Mouse (Mus musculus) brain, embryonic 14.5 days (tissue): ENCODE results near the gene Gramd4.

Experiments used
- CTCF ChIP-seq: fragments of 200-500 bp; IDR thresholded peaks from 2 replicates; pipeline ENCODE4 v1.5.1; 2012; ENCODE audit warnings: inconsistent platforms, mild to moderate bottlenecking, moderate library complexity, borderline replicate concordance; ENCODE audit not compliant: insufficient read depth, insufficient read length; ENCODE audit errors: extremely low read depth
- POLR2A ChIP-seq: fragments of 200-500 bp; IDR thresholded peaks from 2 replicates; pipeline ENCODE4 v1.6.1; 2012; ENCODE audit warnings: mild to moderate bottlenecking, inconsistent platforms, borderline replicate concordance; ENCODE audit not compliant: poor library complexity, insufficient read depth, insufficient read length, severe bottlenecking; ENCODE audit errors: extremely low read depth

DNA sequence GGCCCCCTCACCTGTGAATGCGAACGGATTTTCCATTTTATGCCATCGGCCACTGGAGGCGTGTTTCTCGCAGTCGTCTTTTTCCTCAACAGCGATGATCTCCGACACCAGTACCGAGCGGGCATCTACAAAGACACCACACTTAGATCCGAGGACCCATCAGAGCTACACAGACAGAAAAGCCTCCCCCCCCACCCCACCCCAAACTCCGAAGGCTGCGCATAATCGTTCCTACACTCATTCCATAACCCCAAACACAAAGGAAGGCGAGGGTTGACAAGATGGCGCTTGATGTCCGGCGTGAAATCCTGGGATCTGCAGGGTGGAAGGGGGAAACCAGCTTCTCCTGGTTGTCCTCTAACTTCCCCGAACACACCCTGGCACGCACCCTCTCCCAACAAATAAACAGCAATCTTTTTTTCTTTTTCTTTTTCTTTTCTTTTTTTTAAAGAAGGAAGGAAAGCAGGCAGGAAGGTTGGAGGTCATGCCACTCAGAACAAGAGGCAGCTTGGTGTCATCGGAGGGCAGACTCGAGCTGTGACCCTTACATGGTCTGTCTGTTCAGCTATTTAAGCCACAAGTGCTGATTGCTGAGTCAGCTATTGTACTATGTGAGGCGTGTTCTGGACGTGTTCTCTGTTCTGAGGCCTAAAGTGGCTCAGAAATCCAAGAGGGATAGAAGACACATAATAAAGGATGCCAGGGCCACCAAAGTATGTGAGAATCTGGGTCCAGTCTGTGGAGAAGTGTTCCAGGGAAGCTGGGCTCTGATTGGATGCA lies 108.5 kb downstream of the Gramd4 start:
- TF ChIP-seq POLR2A: no peak
- no peak for TF ChIP-seq CTCF
